Mouse (Mus musculus): ENCODE data around the gene Agbl2. TPM values are rescaled to one million over a fixed set of nuclear protein-coding genes. Genes with fewer than 3 reads are reported as not detected.

The Agbl2 gene
- polyA plus RNA-seq, 1 experiment from 2014 or later: 2.4 TPM

DNA sequence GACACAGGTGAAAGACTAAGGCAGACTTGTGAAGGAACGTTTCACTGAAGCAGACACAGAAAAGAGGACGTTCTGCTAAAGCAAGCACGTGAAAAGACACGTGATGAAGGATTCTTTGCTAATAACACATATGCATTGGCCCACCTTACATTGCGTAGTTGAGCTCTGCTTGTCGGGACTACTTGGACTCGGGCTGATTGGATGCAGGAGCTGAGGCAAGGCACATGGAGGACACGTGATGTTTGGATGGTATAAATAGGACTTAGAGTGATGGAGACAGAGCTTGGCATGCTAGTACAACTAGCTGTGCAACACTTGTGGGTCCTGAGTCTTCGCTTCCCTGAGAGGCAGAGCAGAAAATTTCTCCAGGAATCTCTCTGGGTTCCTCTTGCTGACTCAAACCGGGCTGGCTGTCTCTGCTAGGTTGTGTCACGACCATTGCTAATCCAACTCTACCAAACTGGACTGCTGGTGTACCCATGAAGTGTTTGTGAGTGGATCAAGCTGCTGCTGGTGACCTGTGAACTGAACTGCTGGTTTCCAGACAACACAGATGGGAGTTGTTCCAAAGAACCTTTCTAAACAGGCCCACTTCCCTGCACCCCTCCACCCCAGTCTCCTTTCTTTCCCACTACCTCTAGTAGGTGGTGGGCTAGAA, 43.1 kb downstream of the Agbl2 start:
- Histone ChIP-seq H3K27ac (ENCODE audit: low read length) (no peak overlapping the region), H3K4me2 (ENCODE audit: low read depth, low read length) (no peak overlapping the region), H3K9ac (ENCODE audit: low read length) (no peak overlapping the region), H3K4me1 (replicated peaks; ENCODE audit: control insufficient read depth, insufficient read depth, low read length) (no peaks in the 10 kb centered on the region), H3K9me3 (ENCODE audit: control insufficient read depth, low read length) (no peaks in the 10 kb centered on the region), H3K4me3 (ENCODE audit: low read length) (no peak overlapping the region), H3K36me3 (ENCODE audit: control insufficient read depth, insufficient read depth, low read length) (no peaks in the 10 kb centered on the region), H3K27me3 (ENCODE audit: control insufficient read depth, insufficient read depth, low read depth, low read length) (no peaks in the 10 kb centered on the region)
- 49% methylated on average over 11 of the region's 11 CpGs for WGBS
- peak; percentile 34; the same call in 1 of the 2 replicates for ATAC-seq (ENCODE audit: low read depth)

- WGBS: 44% methylated on average over 7 of the region's 7 CpGs
- ATAC-seq (ENCODE audit: low read depth): no peak
These were observed 46.2 kb downstream of the Agbl2 start for GRCm38 (mm10) chr2:90828739-90829138.

GRCm38 (mm10) chr2:90833502-90833901, 51.0 kb downstream of the Agbl2 start:
- no peaks in the 10 kb centered on the region for H3K36me3 ChIP-seq (ENCODE audit: control insufficient read depth, insufficient read depth, low read length)
- no peak for ATAC-seq (ENCODE audit: low read depth)
- no peak overlapping the region for H3K4me3 ChIP-seq (ENCODE audit: low read length)
- H3K9ac ChIP-seq (ENCODE audit: low read length): no peak overlapping the region
- H3K27ac ChIP-seq (ENCODE audit: low read length): no peak overlapping the region
- no peaks in the 10 kb centered on the region for H3K4me1 ChIP-seq (replicated peaks; ENCODE audit: control insufficient read depth, insufficient read depth, low read length)
- H3K4me2 ChIP-seq (ENCODE audit: low read depth, low read length): no peak overlapping the region
- no peaks in the 10 kb centered on the region for H3K27me3 ChIP-seq (ENCODE audit: control insufficient read depth, insufficient read depth, low read depth, low read length)
- H3K9me3 ChIP-seq (ENCODE audit: control insufficient read depth, low read length): no peaks in the 10 kb centered on the region
- WGBS: 64% methylated on average over 5 of the region's 5 CpGs

More at GRCm38 (mm10) chr2:90828739-90829138, 46.2 kb downstream of the Agbl2 start:
- Histone ChIP-seq H3K9ac (ENCODE audit: low read length) (no peak overlapping the region), H3K4me1 (replicated peaks; ENCODE audit: control insufficient read depth, insufficient read depth, low read length) (no peaks in the 10 kb centered on the region), H3K4me3 (ENCODE audit: low read length) (no peak overlapping the region), H3K27me3 (ENCODE audit: control insufficient read depth, insufficient read depth, low read depth, low read length) (no peaks in the 10 kb centered on the region), H3K27ac (ENCODE audit: low read length) (no peak overlapping the region), H3K36me3 (ENCODE audit: control insufficient read depth, insufficient read depth, low read length) (no peaks in the 10 kb centered on the region), H3K4me2 (ENCODE audit: low read depth, low read length) (no peak overlapping the region), H3K9me3 (ENCODE audit: control insufficient read depth, low read length) (no peaks in the 10 kb centered on the region)

GRCm38 (mm10) chr2:90838621-90839020, 56.1 kb downstream of the Agbl2 start:
- no peak for ATAC-seq (ENCODE audit: low read depth)
- 77% methylated on average over 2 of the region's 2 CpGs for WGBS
- no peaks in the 10 kb centered on the region for H3K9me3 ChIP-seq (ENCODE audit: control insufficient read depth, low read length)
- H3K4me1 ChIP-seq (replicated peaks; ENCODE audit: control insufficient read depth, insufficient read depth, low read length): no peaks in the 10 kb centered on the region
- H3K4me3 ChIP-seq (ENCODE audit: low read length): no peak overlapping the region
- H3K4me2 ChIP-seq (ENCODE audit: low read depth, low read length): no peak overlapping the region
- no peaks in the 10 kb centered on the region for H3K36me3 ChIP-seq (ENCODE audit: control insufficient read depth, insufficient read depth, low read length)
- H3K9ac ChIP-seq (ENCODE audit: low read length): no peak overlapping the region
- no peaks in the 10 kb centered on the region for H3K27me3 ChIP-seq (ENCODE audit: control insufficient read depth, insufficient read depth, low read depth, low read length)
- no peak overlapping the region for H3K27ac ChIP-seq (ENCODE audit: low read length)

DNA sequence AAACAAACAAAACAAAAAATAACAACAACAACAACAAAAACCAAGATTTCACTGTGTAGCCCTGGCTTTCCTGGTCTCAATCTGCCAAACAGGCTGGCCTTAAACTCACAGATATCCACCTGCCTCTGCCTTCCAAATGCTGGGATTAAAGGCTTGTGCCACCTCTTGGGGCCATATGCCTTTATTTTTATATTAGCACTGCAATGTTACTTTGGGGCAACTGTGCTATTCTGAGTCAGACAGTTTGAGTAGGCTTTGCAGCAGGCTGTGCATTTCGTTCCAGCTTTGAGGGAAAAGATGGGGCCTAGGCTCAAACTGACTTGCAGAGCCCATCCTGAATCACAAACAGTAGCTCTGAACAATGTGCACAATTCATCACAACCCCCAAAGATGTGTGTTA, 61.1 kb downstream of the Agbl2 start:
- Histone ChIP-seq H3K9ac (ENCODE audit: low read length) (no peak overlapping the region), H3K36me3 (ENCODE audit: control insufficient read depth, insufficient read depth, low read length) (no peaks in the 10 kb centered on the region), H3K9me3 (ENCODE audit: control insufficient read depth, low read length) (no peaks in the 10 kb centered on the region), H3K4me1 (replicated peaks; ENCODE audit: control insufficient read depth, insufficient read depth, low read length) (peaks cover 11% of the 10 kb centered on the region), H3K4me2 (ENCODE audit: low read depth, low read length) (no peak overlapping the region), H3K4me3 (ENCODE audit: low read length) (no peak overlapping the region), H3K27me3 (ENCODE audit: control insufficient read depth, insufficient read depth, low read depth, low read length) (no peaks in the 10 kb centered on the region), H3K27ac (ENCODE audit: low read length) (no peak overlapping the region)
- WGBS: 50% methylated on average over 1 of the region's 1 CpGs
- no peak for ATAC-seq (ENCODE audit: low read depth)

DNA sequence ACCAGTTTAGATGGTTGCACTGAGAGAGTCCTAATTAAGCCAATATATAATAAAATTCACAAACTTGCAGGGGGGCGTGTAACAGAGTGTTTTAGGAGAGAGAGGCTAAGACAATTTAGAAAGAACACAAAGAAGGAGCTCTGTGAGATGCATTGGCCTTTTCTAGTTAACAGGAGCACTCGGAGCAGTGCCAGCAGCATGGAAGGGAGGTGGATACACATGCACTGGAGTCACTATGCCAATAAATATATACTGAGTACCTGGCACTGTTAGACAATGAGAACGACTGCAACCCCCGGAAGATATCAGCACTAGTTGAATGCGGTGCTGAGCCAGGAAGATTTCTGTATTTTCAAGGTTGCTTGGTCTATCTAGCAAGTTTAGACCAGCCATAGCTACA, 61.7 kb downstream of the Agbl2 start:
- no peaks in the 10 kb centered on the region for H3K9me3 ChIP-seq (ENCODE audit: control insufficient read depth, low read length)
- H3K4me2 ChIP-seq (ENCODE audit: low read depth, low read length): no peak overlapping the region
- H3K9ac ChIP-seq (ENCODE audit: low read length): no peak overlapping the region
- 71% methylated on average over 5 of the region's 5 CpGs for WGBS
- peaks cover 11% of the 10 kb centered on the region for H3K4me1 ChIP-seq (replicated peaks; ENCODE audit: control insufficient read depth, insufficient read depth, low read length)
- no peak for ATAC-seq (ENCODE audit: low read depth)
- H3K27ac ChIP-seq (ENCODE audit: low read length): no peak overlapping the region
- H3K27me3 ChIP-seq (ENCODE audit: control insufficient read depth, insufficient read depth, low read depth, low read length): no peaks in the 10 kb centered on the region
- no peaks in the 10 kb centered on the region for H3K36me3 ChIP-seq (ENCODE audit: control insufficient read depth, insufficient read depth, low read length)
- H3K4me3 ChIP-seq (ENCODE audit: low read length): no peak overlapping the region

DNA sequence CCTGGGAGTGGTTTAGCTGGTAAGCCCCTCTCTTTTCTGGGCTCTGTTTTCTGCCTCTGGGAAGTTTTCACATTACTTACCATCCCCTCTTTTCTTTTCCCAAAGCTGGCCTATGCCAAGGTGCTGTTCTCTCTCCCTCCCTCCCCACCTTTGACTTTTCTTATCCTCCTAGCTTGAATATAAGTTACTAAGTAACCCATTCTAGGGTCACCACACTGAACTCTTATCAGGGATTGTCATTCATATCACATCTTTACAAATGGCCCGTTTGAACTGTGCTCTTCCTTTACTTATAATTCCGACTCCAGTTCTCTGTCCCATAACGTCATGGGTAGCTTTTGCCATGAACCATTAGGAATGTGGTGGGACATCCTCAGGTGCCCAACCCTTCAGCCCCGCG, 62.7 kb downstream of the Agbl2 start:
- no peak overlapping the region for H3K4me2 ChIP-seq (ENCODE audit: low read depth, low read length)
- no peak for ATAC-seq (ENCODE audit: low read depth)
- no peak overlapping the region for H3K4me3 ChIP-seq (ENCODE audit: low read length)
- H3K9ac ChIP-seq (ENCODE audit: low read length): no peak overlapping the region
- H3K27me3 ChIP-seq (ENCODE audit: control insufficient read depth, insufficient read depth, low read depth, low read length): no peaks in the 10 kb centered on the region
- no peaks in the 10 kb centered on the region; the same call in 1 of the 2 replicates for H3K36me3 ChIP-seq (ENCODE audit: control insufficient read depth, insufficient read depth, low read length)
- no peak overlapping the region for H3K27ac ChIP-seq (ENCODE audit: low read length)
- WGBS: 66% methylated on average over 5 of the region's 5 CpGs
- peaks cover 11% of the 10 kb centered on the region for H3K4me1 ChIP-seq (replicated peaks; ENCODE audit: control insufficient read depth, insufficient read depth, low read length)
- no peaks in the 10 kb centered on the region for H3K9me3 ChIP-seq (ENCODE audit: control insufficient read depth, low read length)

GRCm38 (mm10) chr2:90846171-90846570, 63.6 kb downstream of the Agbl2 start:
- H3K4me3 ChIP-seq (ENCODE audit: low read length): peak overlapping the region; percentile 98
- no peak overlapping the region; the same call in 1 of the 2 replicates for H3K27ac ChIP-seq (ENCODE audit: low read length)
- H3K9me3 ChIP-seq (ENCODE audit: control insufficient read depth, low read length): no peaks in the 10 kb centered on the region
- peaks cover 8% of the 10 kb centered on the region for H3K36me3 ChIP-seq (ENCODE audit: control insufficient read depth, insufficient read depth, low read length)
- 44% methylated on average over 6 of the region's 6 CpGs for WGBS
- ATAC-seq (ENCODE audit: low read depth): no peak
- no peaks in the 10 kb centered on the region for H3K27me3 ChIP-seq (ENCODE audit: control insufficient read depth, insufficient read depth, low read depth, low read length)
- peak overlapping the region; percentile 83 for H3K4me2 ChIP-seq (ENCODE audit: low read depth, low read length)
- peaks cover 11% of the 10 kb centered on the region for H3K4me1 ChIP-seq (replicated peaks; ENCODE audit: control insufficient read depth, insufficient read depth, low read length)
- H3K9ac ChIP-seq (ENCODE audit: low read length): peak overlapping the region; percentile 78

GRCm38 (mm10) chr2:90846597-90846954, 64.0 kb downstream of the Agbl2 start:
- Histone ChIP-seq H3K36me3 (ENCODE audit: control insufficient read depth, insufficient read depth, low read length) (peaks cover 9% of the 10 kb centered on the region), H3K27me3 (ENCODE audit: control insufficient read depth, insufficient read depth, low read depth, low read length) (no peaks in the 10 kb centered on the region), H3K27ac (ENCODE audit: low read length) (peak overlapping the region; percentile 77), H3K9ac (ENCODE audit: low read length) (peak overlapping the region; percentile 78), H3K4me1 (replicated peaks; ENCODE audit: control insufficient read depth, insufficient read depth, low read length) (peaks cover 11% of the 10 kb centered on the region), H3K9me3 (ENCODE audit: control insufficient read depth, low read length) (no peaks in the 10 kb centered on the region), H3K4me2 (ENCODE audit: low read depth, low read length) (peak overlapping the region; percentile 83), H3K4me3 (ENCODE audit: low read length) (peak overlapping the region; percentile 98)
- WGBS: under 1% methylated on average over 8 of the region's 8 CpGs
- ATAC-seq (ENCODE audit: low read depth): peak; percentile 35
